Mouse (Mus musculus) large intestine, adult 2 months (tissue): ENCODE data around the gene Reck. TPM values are rescaled to one million over a fixed set of nuclear protein-coding genes. Genes with fewer than 3 reads are reported as not detected.

Source experiments
- DNase-seq: peaks from one replicate; pipeline ENCODE4 v3.0.0-alpha.2; 2012; ENCODE audit warnings: low read depth, low spot score
- WGBS: fragments of 180-500 bp; shearing (Covaris S2); methylation state at CpG from one replicate; pipeline ENCODE4 v1.1.7; 2018; 5-methylcytosine and 5-hydroxymethylcytosine counted together
- polyA plus RNA-seq: library from polyadenylated mRNA; depleted of rRNA; stranded (reverse); fragments of >200 nt; gene quantifications from 2 replicates; pipeline ENCODE4 v1.2.3, GENCODE M21; 2012; rRNA removed

The Reck gene
- polyA plus RNA-seq, 1 experiment = 2.5 TPM

DNA sequence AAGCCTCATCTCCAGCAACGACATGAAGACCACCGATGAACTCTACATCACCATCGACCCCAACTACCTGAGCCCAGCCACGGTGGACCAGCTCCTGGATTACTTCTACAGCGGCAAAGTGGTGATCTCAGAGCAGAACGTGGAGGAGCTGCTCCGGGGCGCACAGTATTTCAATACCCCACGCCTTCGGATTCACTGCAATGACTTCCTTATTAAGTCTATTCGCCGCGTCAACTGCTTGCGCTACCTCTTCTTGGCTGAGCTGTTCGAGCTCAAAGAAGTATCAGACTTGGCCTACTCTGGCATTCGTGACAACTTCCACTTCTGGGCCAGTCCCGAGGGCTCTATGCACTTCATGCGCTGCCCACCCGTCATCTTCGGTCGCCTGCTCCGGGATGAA lies 108.4 kb downstream of the Reck start:
- WGBS = 93% methylated on average over 22 of the region's 22 CpGs
- DNase-seq = no peak

DNA sequence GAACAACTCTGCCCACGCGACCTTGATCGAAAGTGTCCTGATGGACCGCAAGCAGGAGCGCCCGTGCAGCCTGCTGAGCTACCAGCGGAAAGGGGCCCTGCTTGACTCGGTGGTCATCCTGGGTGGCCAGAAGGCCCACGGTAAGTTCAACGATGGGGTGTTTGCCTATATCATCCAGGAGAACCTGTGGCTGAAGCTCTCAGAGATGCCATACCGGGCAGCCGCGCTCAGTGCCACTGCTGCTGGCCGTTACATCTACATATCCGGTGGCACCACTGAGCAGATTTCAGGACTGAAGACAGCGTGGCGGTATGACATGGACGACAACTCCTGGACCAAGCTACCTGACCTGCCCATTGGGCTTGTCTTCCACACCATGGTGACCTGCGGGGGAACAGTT lies 109.0 kb downstream of the Reck start:
- WGBS = 92% methylated on average over 19 of the region's 19 CpGs
- no peak for DNase-seq

DNA sequence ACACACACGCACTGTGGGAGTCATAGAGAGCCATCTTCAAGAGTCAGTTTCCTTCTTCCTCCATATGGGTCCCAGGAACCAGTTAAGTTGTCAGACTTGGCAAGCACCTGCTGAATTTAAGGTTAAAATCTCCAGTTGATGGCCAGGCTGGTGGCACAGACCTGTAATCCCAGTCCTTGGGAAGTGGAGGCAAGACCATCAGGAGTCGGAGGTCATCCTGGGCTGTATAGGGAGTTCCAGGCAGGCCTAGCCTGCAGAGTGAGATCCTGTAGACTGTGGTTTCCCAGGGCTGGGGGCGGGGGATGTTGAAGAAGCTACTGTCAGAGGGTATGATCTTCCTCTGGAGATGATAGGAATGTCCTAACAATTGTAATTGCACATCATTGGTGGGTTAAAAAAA lies 113.6 kb downstream of the Reck start:
- WGBS = 98% methylated on average over 3 of the region's 3 CpGs
- no peak for DNase-seq

DNA sequence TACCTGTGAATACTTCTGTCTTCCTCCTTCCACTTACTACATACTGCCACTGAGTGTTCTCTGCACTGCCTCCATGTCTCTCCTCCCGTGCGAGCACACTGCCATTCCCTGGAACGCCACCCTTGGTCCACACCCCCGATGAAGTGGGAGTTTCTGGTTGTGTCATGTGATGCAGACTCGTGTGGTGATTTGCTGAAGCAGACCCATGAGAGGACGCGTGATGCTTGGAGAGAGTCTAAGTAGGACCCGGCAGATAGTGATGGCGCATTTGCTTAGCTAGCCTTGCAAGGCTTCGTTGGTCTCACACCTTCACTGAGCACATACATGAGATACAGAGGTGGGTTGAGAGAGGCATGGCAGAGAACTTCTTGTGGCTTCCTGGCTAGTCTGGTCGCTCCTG lies 117.7 kb downstream of the Reck start:
- 92% methylated on average over 11 of the region's 11 CpGs for WGBS
- no peak for DNase-seq

DNA sequence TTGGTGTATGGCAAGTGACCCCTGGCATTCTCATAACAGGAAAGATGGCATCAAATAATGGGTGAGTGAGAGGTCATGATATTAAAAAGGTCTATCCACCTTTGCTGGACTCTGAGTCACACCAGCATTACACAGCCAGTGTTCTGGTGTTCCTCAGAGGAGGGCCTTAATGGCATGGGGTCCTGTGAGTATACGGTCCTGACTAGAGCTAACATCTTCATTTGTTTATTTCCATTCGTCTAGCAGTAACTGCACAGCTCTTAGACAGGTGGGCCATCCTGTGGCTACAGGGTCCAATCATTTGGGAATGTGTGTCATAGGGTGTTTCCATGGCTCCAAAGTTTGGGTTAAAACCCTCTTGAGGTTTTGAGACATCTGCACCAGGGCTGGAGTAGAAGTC lies 119.0 kb downstream of the Reck start:
- DNase-seq = no peak

More for the DNA sequence above, 119.0 kb downstream of the Reck start:
- 50% methylated on average over 2 of the region's 2 CpGs for WGBS

Other genes with a start within 250 kb of the Reck start
- 7.3 and 9.0 TPM in 2 replicates for gene Npr2, start 243.6 kb upstream of the Reck start, polyA plus RNA-seq
- 0.38 and 0.81 TPM in 2 replicates for gene Spag8, start 221.9 kb upstream of the Reck start, polyA plus RNA-seq
- gene Hint2, start 219.1 kb upstream of the Reck start, polyA plus RNA-seq = 80.6 and 90.2 TPM in 2 replicates
- 2.0 and 2.3 TPM in 2 replicates for gene Tmem8b, start 206.6 kb upstream of the Reck start, polyA plus RNA-seq
- 0.02 and 0.07 TPM in 2 replicates for gene Fam221b, start 206.4 kb upstream of the Reck start, polyA plus RNA-seq
- gene Olfr70, start 174.7 kb upstream of the Reck start, polyA plus RNA-seq = not detected in 2 replicates
- gene Olfr71, start 165.3 kb upstream of the Reck start, polyA plus RNA-seq = not detected in 2 replicates
- gene Hrct1, start 148.3 kb upstream of the Reck start, polyA plus RNA-seq = 1.9 and 2.3 TPM in 2 replicates
- 0.68 and 1.5 TPM in 2 replicates for gene Spaar, start 145.5 kb upstream of the Reck start, polyA plus RNA-seq
- gene Olfr159, start 104.5 kb upstream of the Reck start, polyA plus RNA-seq = not detected in 2 replicates
- not detected in 2 replicates for gene Olfr156, start 51.6 kb upstream of the Reck start, polyA plus RNA-seq
- gene Olfr157, start 35.3 kb upstream of the Reck start, polyA plus RNA-seq = 0.10 and 0.14 TPM in 2 replicates
- gene Olfr155, start 24.0 kb upstream of the Reck start, polyA plus RNA-seq = not detected in 2 replicates
- 21.5 and 28.2 TPM in 2 replicates for gene Glipr2, start 81.9 kb downstream of the Reck start, polyA plus RNA-seq
- gene Ccin, start 108.0 kb downstream of the Reck start, polyA plus RNA-seq = 0.12 TPM in 1 of 2 replicates, not detected in the other
- gene Clta, start 128.9 kb downstream of the Reck start, polyA plus RNA-seq = 166 and 172 TPM in 2 replicates
- 34.3 and 38.8 TPM in 2 replicates for gene Gne, start 208.6 kb downstream of the Reck start, polyA plus RNA-seq